Mouse (Mus musculus): ENCODE measurements around the gene Gm43638.
"Not testable (repeated sequence)": the region's sequence is repeated elsewhere in the genome, so short reads cannot be mapped to it uniquely, and the experiment has no call there.

- TF ChIP-seq CTCF (IDR thresholded peaks at IDR 0.05; ENCODE audit: borderline replicate concordance, control insufficient read depth, extremely low read depth, insufficient read depth, low read length, poor library complexity); POLR2A (IDR thresholded peaks at IDR 0.05; ENCODE audit: control insufficient read depth, extremely low read depth, insufficient read depth, low read length, poor library complexity): not testable (repeated sequence)
Observed at GRCm38 (mm10) chr5:87486706-87487105, at the start of gene Gm43638.
